Mouse (Mus musculus): ENCODE data around the gene Slc35b4. TPM values are rescaled to one million over a fixed set of nuclear protein-coding genes. Genes with fewer than 3 reads are reported as not detected.

Slc35b4 gene
- polyA plus RNA-seq, 1 experiment from 2014 or later: 36.0 TPM

GRCm38 (mm10) chr6:34174715-34175114 is 2.2 kb downstream of the Slc35b4 start:
- Histone ChIP-seq H3K4me1 (ENCODE audit: control insufficient read depth, insufficient read depth, low read length) (peaks cover 25% of the 10 kb centered on the region), H3K27ac (ENCODE audit: low read length) (no peak overlapping the region), H3K4me3 (ENCODE audit: low read length) (no peak overlapping the region), H3K9ac (ENCODE audit: low read length) (no peak overlapping the region), H3K36me3 (ENCODE audit: control insufficient read depth, insufficient read depth) (peaks cover 2% of the 10 kb centered on the region; the same call in 1 of the 2 replicates), H3K4me2 (ENCODE audit: low read depth, low read length) (no peak overlapping the region), H3K9me3 (replicated peaks; ENCODE audit: control insufficient read depth, low read length) (no peaks in the 10 kb centered on the region), H3K27me3 (ENCODE audit: control insufficient read depth, insufficient read depth, low read length) (no peaks in the 10 kb centered on the region)
- WGBS: 61% methylated on average over 8 of the region's 8 CpGs
- ATAC-seq (replicated peaks; ENCODE audit: extremely low read depth, insufficient read depth, low FRiP score): no peak

- Histone ChIP-seq H3K9ac (ENCODE audit: low read length) (no peak overlapping the region), H3K4me2 (ENCODE audit: low read depth, low read length) (no peak overlapping the region), H3K27me3 (ENCODE audit: control insufficient read depth, insufficient read depth, low read length) (no peaks in the 10 kb centered on the region), H3K4me1 (ENCODE audit: control insufficient read depth, insufficient read depth, low read length) (peaks cover 25% of the 10 kb centered on the region), H3K9me3 (replicated peaks; ENCODE audit: control insufficient read depth, low read length) (no peaks in the 10 kb centered on the region), H3K27ac (ENCODE audit: low read length) (no peak overlapping the region), H3K36me3 (ENCODE audit: control insufficient read depth, insufficient read depth) (peaks cover 3% of the 10 kb centered on the region), H3K4me3 (ENCODE audit: low read length) (no peak overlapping the region)
- ATAC-seq (replicated peaks; ENCODE audit: extremely low read depth, insufficient read depth, low FRiP score): no peak
- 70% methylated on average over 12 of the region's 12 CpGs for WGBS
These were observed 3.7 kb downstream of the Slc35b4 start for GRCm38 (mm10) chr6:34173251-34173650.

- 87% methylated on average over 12 of the region's 12 CpGs for WGBS
- no peak for ATAC-seq (replicated peaks; ENCODE audit: extremely low read depth, insufficient read depth, low FRiP score)
- no peak overlapping the region for H3K27ac ChIP-seq (ENCODE audit: low read length)
- H3K27me3 ChIP-seq (ENCODE audit: control insufficient read depth, insufficient read depth, low read length): no peaks in the 10 kb centered on the region
- H3K9ac ChIP-seq (ENCODE audit: low read length): no peak overlapping the region
- no peak overlapping the region for H3K4me3 ChIP-seq (ENCODE audit: low read length)
- H3K36me3 ChIP-seq (ENCODE audit: control insufficient read depth, insufficient read depth): peaks cover 8% of the 10 kb centered on the region
- peaks cover 25% of the 10 kb centered on the region for H3K4me1 ChIP-seq (ENCODE audit: control insufficient read depth, insufficient read depth, low read length)
- no peaks in the 10 kb centered on the region for H3K9me3 ChIP-seq (replicated peaks; ENCODE audit: control insufficient read depth, low read length)
- H3K4me2 ChIP-seq (ENCODE audit: low read depth, low read length): no peak overlapping the region
These were observed 5.0 kb downstream of the Slc35b4 start for GRCm38 (mm10) chr6:34171748-34172457.

- Histone ChIP-seq H3K36me3 (ENCODE audit: control insufficient read depth, insufficient read depth) (peaks cover 14% of the 10 kb centered on the region), H3K4me1 (ENCODE audit: control insufficient read depth, insufficient read depth, low read length) (peaks cover 21% of the 10 kb centered on the region), H3K4me3 (ENCODE audit: low read length) (no peak overlapping the region), H3K4me2 (ENCODE audit: low read depth, low read length) (peak overlapping the region; percentile 24; the same call in 1 of the 2 replicates), H3K9ac (ENCODE audit: low read length) (no peak overlapping the region), H3K27me3 (ENCODE audit: control insufficient read depth, insufficient read depth, low read length) (no peaks in the 10 kb centered on the region), H3K9me3 (replicated peaks; ENCODE audit: control insufficient read depth, low read length) (no peaks in the 10 kb centered on the region), H3K27ac (ENCODE audit: low read length) (peak overlapping the region; percentile 43)
- WGBS: 42% methylated on average over 7 of the region's 7 CpGs
- no peak for ATAC-seq (replicated peaks; ENCODE audit: extremely low read depth, insufficient read depth, low FRiP score)
These were observed 5.9 kb downstream of the Slc35b4 start for GRCm38 (mm10) chr6:34170844-34171494.

GRCm38 (mm10) chr6:34168834-34169233 is 8.1 kb downstream of the Slc35b4 start:
- peaks cover 25% of the 10 kb centered on the region for H3K36me3 ChIP-seq (ENCODE audit: control insufficient read depth, insufficient read depth)

GRCm38 (mm10) chr6:34163014-34163413 is 13.9 kb downstream of the Slc35b4 start:
- no peak for ATAC-seq (replicated peaks; ENCODE audit: extremely low read depth, insufficient read depth, low FRiP score)
- H3K4me2 ChIP-seq (ENCODE audit: low read depth, low read length): no peak overlapping the region
- WGBS: 76% methylated on average over 9 of the region's 9 CpGs
- no peaks in the 10 kb centered on the region for H3K27me3 ChIP-seq (ENCODE audit: control insufficient read depth, insufficient read depth, low read length)
- no peak overlapping the region for H3K27ac ChIP-seq (ENCODE audit: low read length)
- no peak overlapping the region for H3K4me3 ChIP-seq (ENCODE audit: low read length)
- peaks cover 56% of the 10 kb centered on the region for H3K36me3 ChIP-seq (ENCODE audit: control insufficient read depth, insufficient read depth)
- no peaks in the 10 kb centered on the region for H3K9me3 ChIP-seq (replicated peaks; ENCODE audit: control insufficient read depth, low read length)
- H3K9ac ChIP-seq (ENCODE audit: low read length): no peak overlapping the region
- peaks cover 6% of the 10 kb centered on the region for H3K4me1 ChIP-seq (ENCODE audit: control insufficient read depth, insufficient read depth, low read length)

More at GRCm38 (mm10) chr6:34168834-34169233, 8.1 kb downstream of the Slc35b4 start:
- H3K4me1 ChIP-seq (ENCODE audit: control insufficient read depth, insufficient read depth, low read length): peaks cover 17% of the 10 kb centered on the region
- no peak overlapping the region for H3K27ac ChIP-seq (ENCODE audit: low read length)
- H3K27me3 ChIP-seq (ENCODE audit: control insufficient read depth, insufficient read depth, low read length): no peaks in the 10 kb centered on the region
- no peaks in the 10 kb centered on the region for H3K9me3 ChIP-seq (replicated peaks; ENCODE audit: control insufficient read depth, low read length)
- no peak overlapping the region for H3K4me2 ChIP-seq (ENCODE audit: low read depth, low read length)
- H3K4me3 ChIP-seq (ENCODE audit: low read length): no peak overlapping the region
- ATAC-seq (replicated peaks; ENCODE audit: extremely low read depth, insufficient read depth, low FRiP score): no peak
- no peak overlapping the region for H3K9ac ChIP-seq (ENCODE audit: low read length)
- 75% methylated on average over 3 of the region's 3 CpGs for WGBS

GRCm38 (mm10) chr6:34162607-34163006 is 14.3 kb downstream of the Slc35b4 start:
- Histone ChIP-seq H3K9ac (ENCODE audit: low read length) (no peak overlapping the region), H3K4me1 (ENCODE audit: control insufficient read depth, insufficient read depth, low read length) (peaks cover 6% of the 10 kb centered on the region), H3K27me3 (ENCODE audit: control insufficient read depth, insufficient read depth, low read length) (no peaks in the 10 kb centered on the region), H3K27ac (ENCODE audit: low read length) (no peak overlapping the region), H3K36me3 (ENCODE audit: control insufficient read depth, insufficient read depth) (peaks cover 60% of the 10 kb centered on the region), H3K9me3 (replicated peaks; ENCODE audit: control insufficient read depth, low read length) (no peaks in the 10 kb centered on the region), H3K4me2 (ENCODE audit: low read depth, low read length) (no peak overlapping the region), H3K4me3 (ENCODE audit: low read length) (no peak overlapping the region)
- ATAC-seq (replicated peaks; ENCODE audit: extremely low read depth, insufficient read depth, low FRiP score): no peak
- 85% methylated on average over 2 of the region's 2 CpGs for WGBS

- H3K4me2 ChIP-seq (ENCODE audit: low read depth, low read length): no peak overlapping the region
- peaks cover 57% of the 10 kb centered on the region for H3K36me3 ChIP-seq (ENCODE audit: control insufficient read depth, insufficient read depth)
- peaks cover 8% of the 10 kb centered on the region for H3K4me1 ChIP-seq (ENCODE audit: control insufficient read depth, insufficient read depth, low read length)
- no peak for ATAC-seq (replicated peaks; ENCODE audit: extremely low read depth, insufficient read depth, low FRiP score)
- WGBS: 81% methylated on average over 7 of the region's 7 CpGs
- no peak overlapping the region for H3K9ac ChIP-seq (ENCODE audit: low read length)
- no peak overlapping the region for H3K27ac ChIP-seq (ENCODE audit: low read length)
- H3K27me3 ChIP-seq (ENCODE audit: control insufficient read depth, insufficient read depth, low read length): no peaks in the 10 kb centered on the region
- no peaks in the 10 kb centered on the region for H3K9me3 ChIP-seq (replicated peaks; ENCODE audit: control insufficient read depth, low read length)
- no peak overlapping the region for H3K4me3 ChIP-seq (ENCODE audit: low read length)
These were observed 15.4 kb downstream of the Slc35b4 start for GRCm38 (mm10) chr6:34161511-34161910.

- no peak overlapping the region for H3K27ac ChIP-seq (ENCODE audit: low read length)
- no peak overlapping the region for H3K4me2 ChIP-seq (ENCODE audit: low read depth, low read length)
- H3K4me3 ChIP-seq (ENCODE audit: low read length): no peak overlapping the region
- H3K9ac ChIP-seq (ENCODE audit: low read length): no peak overlapping the region
- 77% methylated on average over 7 of the region's 7 CpGs for WGBS
- H3K4me1 ChIP-seq (ENCODE audit: control insufficient read depth, insufficient read depth, low read length): peaks cover 8% of the 10 kb centered on the region
- no peaks in the 10 kb centered on the region for H3K27me3 ChIP-seq (ENCODE audit: control insufficient read depth, insufficient read depth, low read length)
- H3K9me3 ChIP-seq (replicated peaks; ENCODE audit: control insufficient read depth, low read length): no peaks in the 10 kb centered on the region
- no peak for ATAC-seq (replicated peaks; ENCODE audit: extremely low read depth, insufficient read depth, low FRiP score)
- peaks cover 53% of the 10 kb centered on the region for H3K36me3 ChIP-seq (ENCODE audit: control insufficient read depth, insufficient read depth)
These were observed 16.0 kb downstream of the Slc35b4 start for GRCm38 (mm10) chr6:34160816-34161310.

Measured in heart, embryonic 16.5 days (tissue).